In genomic region chr7:13260746-13261700, GRCm38 (mm10) we compare ENCODE assay signal across 11 mouse cellular contexts. TPM values are rescaled to one million over a fixed set of nuclear protein-coding genes. Genes with fewer than 3 reads are reported as not detected.
DNase-seq lines count a peak whose midpoint lies in the region; ATAC-seq and TF ChIP-seq lines count a peak whose summit lies in the region.
"Had no signal": no experiment of that assay in that cellular context is flagged by ENCODE, and none has a peak within 500 bp of the region (broad histone marks: within the 10 kb centered on the region; RNA-seq: fewer than 3 reads in every experiment).

No protein-coding gene starts in this region.

- H3K4me2 ChIP-seq in hindbrain, embryonic 11.5 days (replicated peaks; ENCODE audit: low read depth, low read length), result no peak overlapping the region
- H3K4me2 ChIP-seq in hindbrain, embryonic 14.5 days (replicated peaks), result no peak overlapping the region

- TF ChIP-seq CTCF in E14TG2a.4 (conservative IDR thresholded peaks at IDR 0.05; ENCODE audit: low read length), result no peak
- no peak for TF ChIP-seq CTCF in G1E (IDR thresholded peaks at IDR 0.05; ENCODE audit: low read depth, low read length)

- no peak for DNase-seq in hindbrain, embryonic 11.5 days (ENCODE audit: low spot score)
- DNase-seq in hindbrain, embryonic 10.5 days (ENCODE audit: low spot score), result no peak
- no peak for DNase-seq in G1E (ENCODE audit: low spot score)
- peak; percentile 2 for DNase-seq in hindbrain, embryonic 14.5 days (ENCODE audit: low spot score)
- DNase-seq in adrenal gland, postnatal 10 days, result no peak
- no peak for DNase-seq in adrenal gland, adult (ENCODE audit: inconsistent age in 2 of 2, low spot score in 1 of 2)

- H3K27ac ChIP-seq in hindbrain, embryonic 11.5 days (ENCODE audit: low read depth, low read length), result no peak overlapping the region
- H3K27ac ChIP-seq in hindbrain, embryonic 10.5 days, result no peak overlapping the region
- H3K27ac ChIP-seq in hindbrain, embryonic 14.5 days, result no peak overlapping the region
- H3K27ac ChIP-seq: macrophage had no signal

- no peaks in the 10 kb centered on the region for H3K27me3 ChIP-seq in hindbrain, embryonic 11.5 days (ENCODE audit: control insufficient read depth, insufficient read depth, low read length)
- H3K27me3 ChIP-seq in hindbrain, embryonic 10.5 days (ENCODE audit: insufficient read depth, poor library complexity, severe bottlenecking), result no peaks in the 10 kb centered on the region
- peaks cover 32% of the 10 kb centered on the region for H3K27me3 ChIP-seq in E14TG2a.4 (ENCODE audit: insufficient read depth, low read length)
- peaks cover 3% of the 10 kb centered on the region; the same call in 1 of the 2 replicates for H3K27me3 ChIP-seq in G1E (ENCODE audit: insufficient read depth, low read length)
- no peaks in the 10 kb centered on the region for H3K27me3 ChIP-seq in hindbrain, embryonic 14.5 days (ENCODE audit: control insufficient read depth, insufficient read depth, low read length)

- H3K4me3 ChIP-seq in hindbrain, embryonic 11.5 days (ENCODE audit: low read depth, low read length), result no peak overlapping the region
- no peak overlapping the region for H3K4me3 ChIP-seq in hindbrain, embryonic 10.5 days
- peak overlapping the region; percentile 73 for H3K4me3 ChIP-seq in E14TG2a.4 (replicated peaks; ENCODE audit: low read length)
- H3K4me3 ChIP-seq in G1E (ENCODE audit: low read depth, low read length), result 0 out of 2 replicates have a peak overlapping the region, but pooled peaks have one; percentile 0
- H3K4me3 ChIP-seq in hindbrain, embryonic 14.5 days (replicated peaks; ENCODE audit: low read length), result no peak overlapping the region

- 39% methylated on average over 50 of the region's 50 CpGs for WGBS in hindbrain, embryonic 11.5 days
- 46% methylated on average over 50 of the region's 50 CpGs for WGBS in hindbrain, embryonic 10.5 days
- WGBS in hindbrain, embryonic 14.5 days, result 46% methylated on average over 50 of the region's 50 CpGs

- no peak overlapping the region for H3K9ac ChIP-seq in hindbrain, embryonic 11.5 days (ENCODE audit: low read depth, low read length)
- no peak overlapping the region for H3K9ac ChIP-seq in hindbrain, embryonic 14.5 days

- no peaks in the 10 kb centered on the region for H3K4me1 ChIP-seq in hindbrain, embryonic 11.5 days (replicated peaks; ENCODE audit: control insufficient read depth, insufficient read depth, low read length)
- no peaks in the 10 kb centered on the region for H3K4me1 ChIP-seq in hindbrain, embryonic 10.5 days (replicated peaks)
- H3K4me1 ChIP-seq in E14TG2a.4 (replicated peaks; ENCODE audit: low read depth, low read length), result peaks cover 15% of the 10 kb centered on the region
- no peaks in the 10 kb centered on the region for H3K4me1 ChIP-seq in G1E (ENCODE audit: insufficient read depth, low read depth, low read length)
- H3K4me1 ChIP-seq in hindbrain, embryonic 14.5 days (replicated peaks; ENCODE audit: control insufficient read depth, insufficient read depth, low read length), result no peaks in the 10 kb centered on the region

- ATAC-seq in hindbrain, embryonic 11.5 days (ENCODE audit: low FRiP score), result 0 out of 2 replicates have a peak, but pooled peaks have one; percentile 33
- ATAC-seq in G1E (ENCODE audit: extremely low read depth, insufficient number of reproducible peaks, low FRiP score, poor library complexity, severe bottlenecking), result no peak
- ATAC-seq in hindbrain, embryonic 14.5 days (ENCODE audit: low FRiP score), result 0 out of 2 replicates have a peak, but pooled peaks have one; percentile 40

- H3K9me3 ChIP-seq in hindbrain, embryonic 11.5 days (ENCODE audit: control insufficient read depth, low read length), result no peaks in the 10 kb centered on the region
- 0 out of 2 replicates have a peak, but pooled peaks cover 5% of the 10 kb centered on the region for H3K9me3 ChIP-seq in hindbrain, embryonic 10.5 days
- no peaks in the 10 kb centered on the region for H3K9me3 ChIP-seq in E14TG2a.4 (ENCODE audit: low read length)
- H3K9me3 ChIP-seq in G1E (replicated peaks), result no peaks in the 10 kb centered on the region
- H3K9me3 ChIP-seq in hindbrain, embryonic 14.5 days (ENCODE audit: control insufficient read depth, low read length), result no peaks in the 10 kb centered on the region

- no peaks in the 10 kb centered on the region for H3K36me3 ChIP-seq in hindbrain, embryonic 11.5 days (ENCODE audit: control insufficient read depth, insufficient read depth, low read length)
- no peaks in the 10 kb centered on the region for H3K36me3 ChIP-seq in hindbrain, embryonic 10.5 days
- H3K36me3 ChIP-seq in E14TG2a.4 (ENCODE audit: insufficient read depth, low read length), result no peaks in the 10 kb centered on the region
- H3K36me3 ChIP-seq in G1E (replicated peaks), result peaks cover 6% of the 10 kb centered on the region
- H3K36me3 ChIP-seq in hindbrain, embryonic 14.5 days (replicated peaks; ENCODE audit: control insufficient read depth, insufficient read depth), result no peaks in the 10 kb centered on the region; the same call in 1 of the 2 replicates

RNA-seq across cellular contexts. Expression of gene Lig1, which starts 16.1 kb away (rescaled TPM):
- 107 and 113 TPM in 2 replicates for polyA plus RNA-seq in hindbrain, embryonic 11.5 days (2014; fragmentation: Nextera tagmentation; extraction: Ambion mirVana)
- polyA plus RNA-seq in hindbrain, embryonic 10.5 days (2016; fragmentation: Nextera tagmentation; extraction: Ambion mirVana), result 118 and 154 TPM in 2 replicates
- total RNA-seq in G1E (2014; fragmentation: Nextera tagmentation), result 143 and 159 TPM in 2 replicates
- 49.3 and 66.8 TPM in 2 replicates for total RNA-seq in G1E (2017)
- 72.8 and 89.3 TPM in 2 replicates for polyA plus RNA-seq in G1E (2012)
- 32.7 and 37.7 TPM in 2 replicates for polyA plus RNA-seq in hindbrain, embryonic 14.5 days (2014; fragmentation: Nextera tagmentation; extraction: Ambion mirVana)
- total RNA-seq in adrenal gland, postnatal 10 days (2021), result 10 to 100 TPM; 26.0 to 34.7 TPM

RNA-seq across cellular contexts. Expression of gene Zswim9, which starts 17.5 kb away (rescaled TPM):
- 4.9 and 6.7 TPM in 2 replicates for polyA plus RNA-seq in hindbrain, embryonic 11.5 days (2014; fragmentation: Nextera tagmentation; extraction: Ambion mirVana)
- 10.4 and 11.2 TPM in 2 replicates for polyA plus RNA-seq in hindbrain, embryonic 10.5 days (2016; fragmentation: Nextera tagmentation; extraction: Ambion mirVana)
- total RNA-seq in G1E (2014; fragmentation: Nextera tagmentation) (9.8 and 15.7 TPM in 2 replicates), G1E (2017) (8.7 and 9.7 TPM in 2 replicates)
- 1.8 and 2.4 TPM in 2 replicates for polyA plus RNA-seq in G1E (2012)
- polyA plus RNA-seq in hindbrain, embryonic 14.5 days (2014; fragmentation: Nextera tagmentation; extraction: Ambion mirVana), result 4.6 and 6.2 TPM in 2 replicates
- 10 to 100 TPM in 1 of 2 experiments, 1 to 10 TPM in 1; 6.1 to 10.3 TPM for total RNA-seq in adrenal gland, postnatal 10 days (2021)

RNA-seq across cellular contexts. Expression of gene Vmn1r89, which starts 48.2 kb away (rescaled TPM):
- not detected in 2 replicates for polyA plus RNA-seq in hindbrain, embryonic 11.5 days (2014; fragmentation: Nextera tagmentation; extraction: Ambion mirVana)
- not detected in 2 replicates for polyA plus RNA-seq in hindbrain, embryonic 10.5 days (2016; fragmentation: Nextera tagmentation; extraction: Ambion mirVana)
- not detected in 2 replicates for total RNA-seq in G1E (2014; fragmentation: Nextera tagmentation)
- 0.27 TPM in 1 of 2 replicates, not detected in the other for total RNA-seq in G1E (2017)
- not detected in 2 replicates for polyA plus RNA-seq in G1E (2012)
- polyA plus RNA-seq in hindbrain, embryonic 14.5 days (2014; fragmentation: Nextera tagmentation; extraction: Ambion mirVana), result not detected in 2 replicates
- not detected for total RNA-seq in adrenal gland, postnatal 10 days (2021)
- total RNA-seq: hematopoietic stem cell, adult 5-6 weeks had no signal
- polyA plus RNA-seq: embryonic facial prominence, embryonic 14.5 days; limb, embryonic 11.5 days; macrophage had no signal

Comparison
In these comparisons a context has a peak if more than half of its experiments do, and no peak if none do; other contexts are left out.
1. H3K4me3 ChIP-seq: peak in E14TG2a.4 (single experiment) and G1E (single experiment); none in hindbrain, embryonic 11.5 days (single experiment), hindbrain, embryonic 10.5 days (single experiment) and hindbrain, embryonic 14.5 days (single experiment).